Mouse (Mus musculus) spleen, embryonic (tissue): ENCODE data around the gene Rps6ka2.
"Not testable (repeated sequence)": the region's sequence is repeated elsewhere in the genome, so short reads cannot be mapped to it uniquely, and the experiment has no call there.

Experiments
- CTCF ChIA-PET: fragments of 350-600 bp; sonication (Branson Sonifier 250); formaldehyde crosslinking; loops from one replicate; lab custom pipeline; 2022; lab: Charles Lee

Rps6ka2 gene

DNA sequence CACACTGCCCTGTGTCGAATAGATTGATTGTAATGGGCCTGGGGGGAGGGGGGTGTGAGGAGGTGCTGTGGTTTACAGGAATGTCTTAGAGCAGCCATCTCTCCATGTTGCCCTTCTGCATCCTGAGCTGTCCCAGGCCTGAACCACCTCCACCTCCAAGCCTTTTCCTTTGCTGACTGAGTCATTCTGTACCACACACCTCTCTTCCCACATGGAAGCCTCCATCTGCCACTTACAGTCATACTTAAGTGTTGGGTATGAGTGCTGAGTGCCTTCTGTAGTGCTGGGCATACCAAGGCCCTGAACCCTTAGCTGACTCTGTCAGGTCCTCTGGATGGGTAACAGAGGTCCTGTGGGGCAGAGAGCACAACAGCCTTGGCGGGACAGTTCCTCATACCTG is 97.9 kb downstream of the Rps6ka2 start:
- CTCF ChIA-PET = no interaction called here

GRCm38 (mm10) chr17:7269151-7269806 is 99.4 kb downstream of the Rps6ka2 start:
- CTCF ChIA-PET = no interaction called here

DNA sequence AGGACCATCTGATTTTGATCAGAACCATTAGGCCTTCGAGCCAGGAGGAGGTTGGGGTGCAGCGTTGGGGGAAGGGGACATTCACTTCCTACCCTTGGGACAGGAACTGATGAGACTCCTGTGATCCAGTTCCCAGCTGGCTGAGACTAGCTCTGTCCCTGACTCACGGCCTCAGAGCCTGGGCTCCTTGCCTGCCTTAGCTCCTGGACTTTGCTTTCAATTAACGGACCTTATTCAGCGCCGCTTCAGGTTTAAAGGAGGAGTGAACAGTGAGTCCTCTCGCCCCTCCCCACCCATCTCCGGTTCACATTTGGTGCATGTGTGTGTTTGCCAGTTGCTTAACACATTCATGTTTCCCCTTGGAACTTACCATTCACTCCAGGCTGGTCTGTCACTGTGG is 100.6 kb downstream of the Rps6ka2 start:
- CTCF ChIA-PET = no interaction called here

GRCm38 (mm10) chr17:7271522-7272134 is 101.7 kb downstream of the Rps6ka2 start:
- CTCF ChIA-PET = no interaction called here

DNA sequence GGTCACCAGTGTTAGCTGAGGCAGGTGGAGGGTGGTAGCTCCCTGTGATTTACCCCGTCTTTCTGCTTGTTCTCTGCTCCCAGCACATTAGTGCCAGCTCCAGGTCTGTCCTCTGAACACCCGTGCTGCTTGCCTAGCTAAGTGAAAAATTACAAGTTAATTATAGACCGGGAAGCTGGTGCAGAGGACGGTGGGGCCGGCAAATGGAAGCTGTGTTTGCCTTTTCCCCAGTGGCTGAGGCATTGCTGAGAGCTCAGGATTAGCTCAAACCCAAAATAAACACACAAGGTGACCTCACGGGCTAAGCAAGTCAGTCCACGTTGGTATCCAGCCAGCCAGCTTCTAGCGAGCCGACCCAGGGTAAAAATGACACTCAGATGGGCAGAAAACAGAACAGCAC is 103.1 kb downstream of the Rps6ka2 start:
- CTCF ChIA-PET = no interaction called here

GRCm38 (mm10) chr17:7273785-7274184 is 103.9 kb downstream of the Rps6ka2 start:
- CTCF ChIA-PET = no interaction called here

GRCm38 (mm10) chr17:7278702-7279242 is 108.9 kb downstream of the Rps6ka2 start:
- CTCF ChIA-PET = no interaction called here

- CTCF ChIA-PET = no interaction called here
Measured at GRCm38 (mm10) chr17:7279251-7279650, 109.3 kb downstream of the Rps6ka2 start.

- CTCF ChIA-PET = no interaction called here
Measured at GRCm38 (mm10) chr17:7284297-7284910, 114.5 kb downstream of the Rps6ka2 start.

GRCm38 (mm10) chr17:7285292-7285691 is 115.4 kb downstream of the Rps6ka2 start:
- CTCF ChIA-PET = no interaction called here

DNA sequence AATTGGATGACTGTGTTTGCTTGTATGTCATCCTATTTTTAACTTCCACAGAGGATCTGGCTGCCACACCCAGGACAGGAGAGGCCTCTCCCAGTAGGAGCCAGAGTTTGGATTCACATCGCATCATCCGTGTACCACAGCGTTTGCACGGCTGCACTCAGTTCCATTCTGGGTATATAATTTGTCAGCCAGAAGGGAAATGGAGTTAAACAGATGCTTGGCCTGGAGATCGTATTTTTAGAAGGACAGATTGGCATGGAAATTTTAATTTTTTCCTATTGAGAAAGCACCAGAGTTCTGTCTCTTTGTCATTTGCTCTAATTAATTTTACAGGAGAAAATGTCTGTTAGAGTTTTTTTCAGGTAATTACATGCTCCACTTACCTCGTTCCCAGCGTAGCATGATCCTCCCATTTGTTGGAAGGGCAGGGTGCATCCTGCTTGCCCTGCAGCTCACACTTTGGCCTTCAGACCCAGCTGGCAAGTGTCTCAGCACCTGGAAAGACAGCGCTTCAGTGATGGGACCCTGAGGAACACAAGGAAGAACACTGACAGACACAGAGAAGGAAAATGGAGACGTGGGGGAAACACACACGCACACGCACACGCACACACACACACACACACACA is 116.6 kb downstream of the Rps6ka2 start:
- CTCF ChIA-PET = no interaction called here

- CTCF ChIA-PET = no interaction called here
Measured at GRCm38 (mm10) chr17:7292012-7292684, 122.2 kb downstream of the Rps6ka2 start.

- CTCF ChIA-PET = not testable (repeated sequence)
Measured at GRCm38 (mm10) chr17:7306278-7307196, 136.6 kb downstream of the Rps6ka2 start.

DNA sequence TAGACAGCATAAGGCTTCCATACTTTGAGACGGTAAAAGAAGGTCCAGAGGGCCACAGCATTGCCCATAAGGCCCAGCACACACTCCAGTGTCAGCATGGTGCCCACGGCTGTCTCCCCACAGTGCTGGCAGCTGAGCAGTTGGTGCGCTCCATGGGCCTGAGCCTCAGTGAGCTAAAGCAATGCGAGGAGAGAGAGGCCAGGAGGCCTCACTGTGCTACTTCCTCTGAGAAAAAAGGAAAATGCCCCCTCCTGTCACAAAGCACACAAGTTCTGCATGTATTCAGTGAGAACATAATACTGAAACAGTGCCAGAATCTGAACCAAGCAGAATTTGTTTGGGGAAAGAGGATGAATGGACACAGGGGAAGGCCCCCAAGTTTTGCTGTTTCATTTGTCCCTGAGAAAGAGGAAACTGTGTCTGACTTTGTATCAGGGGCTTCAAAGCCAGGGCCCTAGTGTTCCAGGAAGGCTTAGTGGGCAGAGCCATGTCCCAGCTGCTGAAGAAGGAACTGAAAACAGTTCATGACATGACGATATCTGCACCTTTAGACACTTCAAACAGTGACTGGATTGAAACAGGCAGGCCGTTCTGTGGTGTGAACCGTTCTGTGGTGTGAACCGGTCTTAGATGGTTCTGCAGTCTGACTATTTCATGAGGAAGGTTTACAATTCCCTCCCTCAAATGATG is 145.9 kb downstream of the Rps6ka2 start:
- CTCF ChIA-PET = not testable (repeated sequence)

GRCm38 (mm10) chr17:7319789-7320188 is 149.9 kb downstream of the Rps6ka2 start:
- CTCF ChIA-PET = not testable (repeated sequence)

GRCm38 (mm10) chr17:7324346-7324745 is 154.4 kb downstream of the Rps6ka2 start, which contains the start of gene Tcp10a:
Gene Tcp10a, plus strand, starts transcription at chr17:7324646.
- CTCF ChIA-PET = not testable (repeated sequence)

DNA sequence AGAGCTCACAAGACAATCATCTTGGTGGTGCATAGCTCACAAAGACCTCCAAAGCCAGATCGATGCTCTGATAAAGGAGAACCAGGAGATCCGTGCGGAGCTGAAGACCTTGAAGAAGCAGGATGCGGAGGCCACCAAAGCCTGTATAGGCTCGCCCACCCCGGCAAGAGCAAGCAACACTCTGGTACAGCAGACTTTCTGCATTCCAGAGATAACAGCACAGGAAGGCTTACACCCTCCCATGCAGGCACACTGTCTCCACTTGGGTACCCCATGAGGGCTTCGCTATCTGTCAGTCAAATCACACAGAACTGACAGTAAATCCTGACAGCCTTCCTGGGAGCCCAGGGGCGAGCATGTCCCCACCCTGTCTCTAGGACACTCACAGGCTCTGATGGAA is 156.5 kb downstream of the Rps6ka2 start:
- CTCF ChIA-PET = not testable (repeated sequence)

DNA sequence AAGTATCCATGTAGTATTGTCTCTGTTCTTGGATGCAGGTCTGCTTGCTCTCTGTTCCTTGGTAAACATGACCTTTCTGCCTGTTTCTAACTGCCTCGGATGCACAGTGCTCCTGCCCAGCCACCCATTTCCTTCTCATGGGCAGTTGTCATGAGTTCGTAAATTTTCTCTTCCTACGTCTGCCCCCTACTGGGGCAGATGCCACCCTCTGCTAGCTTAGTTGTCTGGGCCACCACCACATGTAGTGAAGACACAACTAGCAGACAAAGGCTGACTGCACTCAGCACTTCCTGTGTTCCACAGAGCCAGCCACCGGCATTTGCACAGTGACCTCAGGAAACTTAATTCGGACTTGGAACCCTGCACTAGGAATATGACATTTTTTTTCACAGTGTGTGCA is 162.8 kb downstream of the Rps6ka2 start:
- CTCF ChIA-PET = not testable (repeated sequence)

DNA sequence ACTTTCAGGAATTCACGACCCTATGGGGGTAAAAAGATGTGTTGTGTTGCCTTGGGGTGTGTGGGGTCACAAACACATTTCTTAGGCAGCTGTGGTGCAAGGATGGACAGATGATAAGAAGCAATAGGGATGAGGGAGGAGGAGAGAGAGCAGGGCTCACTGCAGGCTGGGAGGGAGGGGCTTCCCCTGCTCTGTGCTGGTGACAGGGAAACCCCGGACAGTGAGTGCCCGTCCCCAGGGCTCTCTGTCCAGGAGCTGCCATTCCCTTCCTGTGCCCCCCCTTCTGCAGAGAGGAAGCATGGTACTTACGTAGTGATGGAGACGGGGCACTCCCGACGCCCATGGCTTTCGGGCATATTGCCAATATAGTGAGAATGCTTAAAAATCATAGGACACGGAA is 167.5 kb downstream of the Rps6ka2 start:
- CTCF ChIA-PET = not testable (repeated sequence)

- CTCF ChIA-PET = not testable (repeated sequence)
Measured at GRCm38 (mm10) chr17:7348765-7349164, 178.8 kb downstream of the Rps6ka2 start.
